Mouse (Mus musculus) left cerebral cortex, adult 9 months (tissue): Measurements from ENCODE around the gene Itgax.
A peak's percentile ranks its signal among the peaks of the same experiment; 100 is the strongest.
"Not testable (repeated sequence)": the region's sequence is repeated elsewhere in the genome, so short reads cannot be mapped to it uniquely, and the experiment has no call there.

Source experiments
- DNase-seq, 2 experiments: peaks; one replicate each; pipeline ENCODE4 v3.0.0; 2022; ENCODE audit warnings: low spot score in 2 of 2

Gene Itgax

DNA sequence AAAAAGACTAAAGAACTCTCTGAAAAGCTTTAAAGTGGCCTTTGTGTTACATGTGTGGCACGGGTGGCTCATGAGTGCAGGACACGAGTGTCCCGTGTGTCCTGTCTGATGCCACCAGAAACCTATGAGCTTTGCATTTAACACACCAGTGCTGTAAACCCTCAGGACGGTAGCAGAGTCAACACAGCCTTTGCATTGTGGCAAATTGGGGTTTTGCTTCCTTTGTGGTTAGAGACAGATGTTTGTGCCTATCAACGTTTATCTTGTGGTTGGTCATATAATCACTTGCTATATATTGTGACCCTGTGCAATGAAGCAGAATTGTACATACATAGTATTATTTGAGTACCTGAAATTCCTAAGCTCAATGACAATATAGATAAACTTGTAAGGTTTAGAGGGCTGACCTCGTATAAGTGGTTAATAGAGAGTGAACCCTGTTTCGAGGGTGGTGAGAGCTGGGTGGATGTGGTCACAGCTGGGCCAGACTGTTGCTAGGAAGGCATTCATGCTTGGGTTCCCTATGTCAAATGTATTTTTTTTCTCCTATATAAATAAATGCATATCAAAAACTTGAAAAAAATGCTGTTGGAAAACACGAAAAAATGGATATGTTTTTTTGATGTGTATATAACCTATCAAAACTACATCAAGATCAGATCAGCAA lies 29.5 kb downstream of the Itgax start:
- DNase-seq, result not testable (repeated sequence)

DNA sequence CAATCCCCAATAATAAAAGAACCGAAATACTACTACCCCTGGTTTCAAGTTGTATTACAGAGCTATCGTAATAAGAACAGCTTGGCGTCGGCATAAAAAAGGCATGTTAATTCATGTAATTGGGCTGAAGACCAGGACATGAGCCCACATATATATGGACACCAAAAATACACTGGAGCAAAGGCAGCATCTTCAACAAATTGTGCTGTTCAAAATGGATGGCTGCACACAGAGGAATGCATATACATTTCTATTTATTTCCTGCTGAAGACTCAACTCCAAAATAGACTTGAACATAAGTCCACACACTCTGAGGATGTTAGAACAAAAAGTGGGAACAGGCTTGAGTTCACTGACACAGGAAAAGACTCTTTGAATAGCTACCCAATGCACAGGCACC lies 34.7 kb downstream of the Itgax start:
- no peak for DNase-seq

DNA sequence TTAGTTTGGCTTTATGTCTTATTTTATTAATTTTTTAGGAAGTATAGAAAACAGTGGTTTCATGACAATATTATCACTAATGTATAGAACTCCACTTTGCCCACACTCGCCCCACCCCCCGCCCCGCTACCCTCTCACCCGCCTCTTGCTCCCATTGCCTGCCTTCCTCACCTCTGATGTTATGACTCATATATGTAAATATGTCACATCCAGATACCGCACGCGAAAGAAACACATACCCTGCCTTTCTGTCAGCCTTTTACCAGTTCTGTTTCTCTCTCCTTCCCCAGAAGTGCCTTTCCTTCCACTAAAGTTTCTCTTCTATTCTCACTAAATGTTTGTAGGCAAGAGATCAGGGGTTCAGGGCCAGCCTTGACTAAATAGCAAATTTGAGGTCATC lies 37.0 kb downstream of the Itgax start:
- no peak for DNase-seq

DNA sequence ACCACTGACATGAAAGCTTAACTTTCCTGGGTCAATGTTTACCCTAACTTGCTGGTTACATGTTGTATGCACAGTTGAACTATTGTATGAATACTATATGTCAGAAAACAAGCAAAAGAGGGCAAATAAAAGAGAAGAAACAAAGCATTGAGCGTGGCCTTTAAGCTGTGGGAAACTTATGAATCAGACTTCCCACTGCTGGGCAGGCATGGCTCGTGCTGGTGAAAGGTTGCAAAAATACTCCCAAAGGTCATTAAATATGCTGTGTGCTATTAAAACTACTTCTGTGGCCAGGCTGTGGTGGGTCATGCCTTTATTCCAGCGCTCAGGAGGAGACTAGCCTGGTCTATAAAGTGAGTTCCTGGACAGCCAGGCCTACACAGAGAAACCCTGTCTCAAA lies 40.6 kb downstream of the Itgax start:
- DNase-seq, result no peak

DNA sequence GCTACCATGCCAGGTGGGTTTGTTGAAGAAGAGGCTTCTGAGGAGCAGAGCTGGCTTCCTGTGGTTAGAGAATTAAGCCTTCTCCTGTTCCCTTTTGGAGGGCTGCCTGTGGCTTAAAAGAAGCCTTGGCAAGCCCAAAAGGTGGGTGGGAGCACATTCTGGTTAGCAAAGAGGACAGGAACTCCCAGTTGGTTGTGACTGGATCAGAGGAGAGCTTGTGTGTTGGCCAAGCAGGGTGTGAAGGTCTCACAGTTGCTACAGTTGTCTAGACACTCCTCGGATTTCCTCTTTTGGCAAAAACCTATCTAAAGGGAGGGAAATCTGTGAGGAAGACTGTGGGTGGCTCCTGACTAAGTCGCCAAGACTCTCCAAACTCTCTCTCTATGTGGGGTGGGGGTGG lies 49.0 kb downstream of the Itgax start:
- DNase-seq, result peak; percentile 26 to 71

DNA sequence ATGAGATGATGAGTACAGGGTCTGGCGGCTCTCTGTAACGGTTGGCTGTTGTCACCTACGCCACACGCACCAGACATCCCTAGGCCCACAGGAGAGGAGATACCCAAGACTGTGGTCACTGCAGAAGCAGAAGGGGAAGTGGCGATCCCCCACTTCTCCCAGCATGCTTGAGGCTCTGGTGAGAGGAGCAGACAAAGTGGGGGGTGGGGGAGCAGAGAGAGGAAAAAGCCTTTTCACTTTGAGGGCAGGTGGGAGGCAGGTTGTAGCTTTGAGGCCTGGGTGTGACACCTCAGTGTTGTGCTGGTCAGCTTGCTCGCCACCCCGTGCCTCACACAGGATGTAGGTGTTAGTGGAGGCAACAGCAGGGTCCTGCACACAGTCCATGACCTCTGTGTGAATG lies 50.8 kb downstream of the Itgax start:
- peak in 1 of 2 experiments; percentile 6 for DNase-seq

DNA sequence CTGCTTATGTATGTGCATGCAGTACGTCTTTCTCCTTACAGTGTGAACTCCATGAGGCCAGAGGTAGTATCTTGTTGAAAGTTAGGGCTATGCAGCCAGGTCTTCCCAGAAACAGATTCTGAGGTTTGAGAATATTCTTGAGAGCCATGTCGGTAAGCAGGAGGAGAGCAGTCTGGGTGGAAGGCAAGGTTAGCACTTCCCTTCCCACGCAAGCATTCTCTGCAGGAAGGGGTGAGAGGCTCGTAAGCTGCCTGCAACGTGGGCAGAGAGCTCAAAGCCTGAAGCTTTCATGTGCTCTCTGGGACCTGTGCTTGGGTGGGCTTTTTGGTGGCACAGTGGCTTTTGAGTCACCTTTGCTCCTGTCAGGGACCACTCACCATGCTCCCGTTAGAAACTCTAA lies 51.2 kb downstream of the Itgax start:
- DNase-seq, result no peak

DNA sequence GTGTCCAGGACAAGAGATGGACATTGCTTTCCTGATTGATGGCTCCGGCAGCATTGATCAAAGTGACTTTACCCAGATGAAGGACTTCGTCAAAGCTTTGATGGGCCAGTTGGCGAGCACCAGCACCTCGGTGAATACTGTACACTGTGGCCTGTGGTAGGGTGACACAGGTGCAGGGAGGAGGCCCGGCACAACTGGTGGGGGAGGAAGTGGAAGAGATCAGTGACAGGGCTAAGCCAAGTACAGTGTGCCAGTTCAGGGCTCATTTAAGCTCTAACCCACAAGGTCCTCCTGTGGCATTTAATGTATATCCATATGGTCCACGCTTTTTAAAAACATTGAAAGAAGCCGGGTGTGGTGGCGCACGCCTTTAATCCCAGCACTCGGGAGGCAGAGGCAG lies 52.3 kb downstream of the Itgax start:
- DNase-seq, result no peak
